Mouse (Mus musculus) kidney, adult 8-10 months (tissue): ENCODE data around the gene Tmem192.

Source experiments
- DNase-seq, 2 experiments: peaks; one replicate each; pipeline ENCODE4 v3.0.0; 2022

Gene Tmem192

GRCm38 (mm10) chr8:64946820-64947697, at the start of gene Tmem192:
Gene Tmem192, plus strand, starts transcription at chr8:64947185.
- peak; percentile 98 to 99 for DNase-seq

- peak; percentile 5 to 22 for DNase-seq
Measured at GRCm38 (mm10) chr8:64898710-64899109, 48.3 kb upstream of the Tmem192 start.

GRCm38 (mm10) chr8:64900645-64901044, 46.3 kb upstream of the Tmem192 start:
- peak in 1 of 2 experiments; percentile 9 for DNase-seq

- DNase-seq = no peak
Measured at GRCm38 (mm10) chr8:64901527-64902156, 45.3 kb upstream of the Tmem192 start.

GRCm38 (mm10) chr8:64902191-64902590, 44.8 kb upstream of the Tmem192 start:
- no peak for DNase-seq

- no peak for DNase-seq
Measured at GRCm38 (mm10) chr8:64903778-64904177, 43.2 kb upstream of the Tmem192 start.

- no peak for DNase-seq
Measured at GRCm38 (mm10) chr8:64910026-64910425, 37.0 kb upstream of the Tmem192 start.

GRCm38 (mm10) chr8:64916793-64917192, 30.2 kb upstream of the Tmem192 start:
- DNase-seq = no peak

GRCm38 (mm10) chr8:64923329-64923728, 23.7 kb upstream of the Tmem192 start:
- DNase-seq = no peak

- DNase-seq = no peak
Measured at GRCm38 (mm10) chr8:64925762-64926161, 21.2 kb upstream of the Tmem192 start.

GRCm38 (mm10) chr8:64926355-64926754, 20.6 kb upstream of the Tmem192 start:
- no peak for DNase-seq

GRCm38 (mm10) chr8:64928938-64929337, 18.0 kb upstream of the Tmem192 start:
- no peak for DNase-seq

- DNase-seq = no peak
Measured at GRCm38 (mm10) chr8:64934997-64935396, 12.0 kb upstream of the Tmem192 start.

GRCm38 (mm10) chr8:64941019-64941418, 6.0 kb upstream of the Tmem192 start:
- no peak for DNase-seq

GRCm38 (mm10) chr8:64941495-64941894, 5.5 kb upstream of the Tmem192 start:
- DNase-seq = peak; percentile 37 to 75

- DNase-seq = no peak
Measured at GRCm38 (mm10) chr8:64942946-64943345, 4.0 kb upstream of the Tmem192 start.

GRCm38 (mm10) chr8:64944831-64945230, 2.2 kb upstream of the Tmem192 start:
- peak in 1 of 2 experiments; percentile 16 for DNase-seq

GRCm38 (mm10) chr8:64945606-64946005, 1.4 kb upstream of the Tmem192 start:
- DNase-seq = no peak

- no peak for DNase-seq
Measured at GRCm38 (mm10) chr8:64946441-64946819, 555 bp upstream of the Tmem192 start.

- no peak for DNase-seq
Measured at GRCm38 (mm10) chr8:64947698-64948034, 681 bp downstream of the Tmem192 start.

- DNase-seq = no peak
Measured at GRCm38 (mm10) chr8:64948371-64948770, 1.4 kb downstream of the Tmem192 start.

- no peak for DNase-seq
Measured at GRCm38 (mm10) chr8:64952101-64952500, 5.1 kb downstream of the Tmem192 start.

GRCm38 (mm10) chr8:64959025-64959424, 12.0 kb downstream of the Tmem192 start:
- no peak for DNase-seq

GRCm38 (mm10) chr8:64962836-64963235, 15.9 kb downstream of the Tmem192 start:
- no peak for DNase-seq
